Mouse (Mus musculus): ENCODE results near the gene Sec24b.

The Sec24b gene

DNA sequence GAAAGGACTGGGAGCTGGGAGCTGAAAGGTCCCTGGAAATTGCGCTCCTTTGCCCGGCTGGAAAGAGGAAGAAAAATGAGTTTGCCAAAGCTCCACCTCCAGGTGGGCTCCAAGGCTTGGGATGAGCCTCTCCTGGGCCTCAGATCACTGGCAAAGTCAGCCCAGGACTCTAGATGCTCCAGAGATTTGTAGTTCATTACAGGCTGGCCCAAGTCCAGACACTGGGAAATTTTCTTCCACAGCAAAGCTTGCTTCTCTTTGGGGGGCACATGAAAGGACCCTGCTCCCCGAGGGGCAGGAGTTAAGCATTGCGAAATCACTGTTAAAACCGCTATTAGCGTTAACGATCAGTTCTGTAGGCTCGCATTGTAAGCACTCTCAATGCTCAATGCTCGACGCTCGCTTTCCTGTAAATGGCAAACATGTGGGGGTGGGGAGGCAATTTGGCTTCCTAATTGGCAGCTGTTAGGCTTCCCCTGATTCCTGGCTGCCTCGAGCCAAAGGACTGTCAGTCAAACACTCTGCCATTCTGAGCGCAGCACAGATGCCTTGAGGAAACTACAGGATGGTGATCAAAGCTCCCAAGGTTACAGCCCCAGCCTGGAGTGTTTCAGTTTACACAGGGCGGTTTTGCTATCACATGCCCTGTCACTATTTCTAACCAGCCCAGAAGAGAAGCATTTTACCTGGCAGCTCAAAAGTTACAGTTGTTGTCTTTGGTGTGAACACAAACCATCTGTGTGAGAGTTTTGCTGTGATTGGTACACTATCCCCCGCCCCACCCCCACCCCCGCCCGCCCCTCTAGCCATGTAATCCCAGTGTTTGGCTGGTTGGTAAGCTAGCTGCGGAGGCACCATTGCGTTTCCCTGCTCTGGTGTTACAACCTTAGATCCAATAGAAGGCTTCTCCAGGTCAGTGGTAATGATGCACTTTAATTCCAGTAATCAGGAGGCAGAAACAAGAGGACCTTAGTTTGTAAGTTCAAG is 90.5 kb downstream of the Sec24b start:
- DNase-seq (ENCODE audit: low read depth): peak; percentile 36

DNA sequence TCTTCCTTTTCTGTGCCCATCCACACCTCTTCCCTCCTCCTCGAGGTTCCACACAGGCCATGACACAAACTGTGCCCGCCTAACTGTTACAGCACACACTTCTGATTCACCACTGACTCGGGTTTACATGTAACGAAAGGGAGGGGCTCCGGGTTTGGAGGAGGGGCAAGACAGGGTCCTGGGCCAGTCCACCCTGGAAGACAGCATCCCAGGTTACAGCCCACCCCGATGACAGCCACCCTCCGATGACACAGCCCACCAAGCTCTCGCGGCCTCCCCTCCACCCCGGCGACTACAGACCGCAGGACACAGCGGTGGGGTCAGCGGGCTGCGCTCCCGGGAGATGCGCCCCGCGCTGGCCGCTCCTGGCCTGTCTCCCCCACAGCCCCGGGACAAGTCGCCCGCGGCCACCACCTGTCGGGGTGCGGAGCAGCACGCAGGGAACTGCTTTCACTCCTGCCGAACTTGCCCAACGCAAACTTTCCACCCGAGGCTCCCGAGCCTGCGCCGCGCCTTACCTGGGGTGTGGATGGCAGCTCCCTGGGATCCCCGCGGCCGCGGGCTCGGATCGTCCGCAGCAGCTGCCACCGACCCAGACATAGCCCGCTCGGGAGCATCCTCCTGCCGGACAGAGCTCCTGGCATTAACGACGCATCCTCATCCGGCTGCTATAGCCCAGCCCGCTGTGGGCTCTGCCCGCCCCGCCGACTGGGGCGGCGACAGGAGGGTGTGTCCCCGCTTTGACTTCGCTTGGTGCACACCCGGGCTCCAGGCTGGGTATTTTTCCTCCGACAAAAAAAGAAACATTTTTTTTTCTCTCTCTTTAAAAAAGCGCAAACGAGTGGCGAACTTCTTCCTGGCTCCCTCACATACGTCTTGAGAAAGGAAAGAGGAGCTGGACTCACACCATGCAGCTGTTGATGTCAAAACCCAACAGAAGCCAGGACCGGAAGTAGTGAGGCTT is 91.6 kb downstream of the Sec24b start, which contains the start of gene Mcub:
TSS of gene Mcub (minus strand) at position 775 of the 964 bp plus-strand sequence.
- peak; percentile 86 for DNase-seq (ENCODE audit: low read depth)

DNA sequence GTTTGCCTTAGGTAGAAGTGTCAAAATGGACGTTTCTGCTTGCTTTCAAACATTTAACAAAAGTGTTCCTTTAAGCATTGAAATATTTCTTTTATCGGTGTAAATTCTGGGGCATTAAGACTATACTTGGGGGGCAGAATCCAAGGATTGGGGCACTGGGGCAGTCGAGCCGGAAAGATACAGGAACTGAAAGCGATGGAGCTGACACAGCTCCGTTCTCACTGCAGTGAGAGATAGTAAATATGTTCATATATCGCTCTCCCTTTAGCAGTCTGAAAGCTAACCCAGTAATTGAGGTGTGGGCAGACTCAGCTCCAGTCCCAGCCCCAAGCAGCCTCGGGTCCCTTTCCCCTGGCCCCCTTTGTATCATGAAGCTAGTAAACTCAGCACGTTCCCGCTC is 92.3 kb downstream of the Sec24b start:
- no peak for DNase-seq (ENCODE audit: low read depth)

DNA sequence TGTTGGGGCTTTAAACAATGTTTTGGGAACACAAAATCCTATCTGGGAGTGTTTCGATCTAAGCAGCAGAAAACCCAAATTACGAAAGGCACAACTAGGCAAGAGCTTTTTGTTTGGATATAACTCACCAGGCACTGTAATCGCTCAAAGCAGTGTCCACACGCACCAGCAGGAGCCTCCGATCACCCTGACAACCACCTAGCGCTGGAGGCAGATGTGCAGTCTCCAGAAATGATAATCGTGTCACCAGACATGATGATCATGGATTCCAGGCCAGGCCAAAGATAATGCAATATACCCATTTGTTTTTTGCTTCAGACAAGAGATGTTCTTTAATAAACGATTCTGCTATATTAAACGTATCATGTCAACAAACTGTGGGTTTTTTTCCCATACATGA is 93.5 kb downstream of the Sec24b start:
- no peak for DNase-seq (ENCODE audit: low read depth)

DNA sequence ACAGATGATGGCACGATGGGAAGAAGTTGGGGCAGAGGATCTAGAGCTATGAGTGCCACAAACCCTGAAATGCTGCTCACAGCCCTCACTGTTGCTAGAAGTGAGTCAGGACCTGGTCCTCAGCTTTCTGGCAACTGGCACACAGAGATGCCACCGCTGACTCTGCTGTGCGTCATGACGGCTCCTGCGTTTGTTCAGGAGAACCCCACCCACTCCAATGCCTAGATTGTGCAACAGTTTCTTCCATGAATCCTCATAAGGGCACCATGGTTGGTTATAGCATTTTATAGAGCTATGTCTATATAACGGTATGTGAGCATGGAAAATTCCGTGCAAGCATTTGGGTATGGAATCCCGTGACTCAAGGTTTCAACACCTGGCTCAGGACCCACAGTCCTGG is 96.7 kb downstream of the Sec24b start:
- no peak for DNase-seq (ENCODE audit: low read depth)

DNA sequence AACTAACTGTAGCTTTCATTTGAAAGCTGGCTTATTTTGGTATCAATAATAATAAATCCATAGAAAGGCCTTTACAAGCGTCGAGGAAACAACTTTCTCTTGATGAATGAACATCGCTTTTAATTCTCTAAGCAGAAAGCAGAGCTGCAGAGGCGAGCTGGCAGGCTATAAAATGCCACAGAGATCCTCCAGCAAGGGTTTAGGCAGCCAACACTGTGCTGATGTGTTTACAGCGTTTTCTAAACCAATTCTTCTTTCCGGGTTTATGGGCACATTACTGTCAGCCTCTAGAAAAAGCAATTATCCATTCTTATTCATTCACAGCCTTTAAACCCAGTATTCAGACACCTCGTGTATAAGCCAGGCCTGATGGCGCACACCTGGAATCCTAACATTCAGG is 98.8 kb downstream of the Sec24b start:
- no peak for DNase-seq (ENCODE audit: low read depth)

DNA sequence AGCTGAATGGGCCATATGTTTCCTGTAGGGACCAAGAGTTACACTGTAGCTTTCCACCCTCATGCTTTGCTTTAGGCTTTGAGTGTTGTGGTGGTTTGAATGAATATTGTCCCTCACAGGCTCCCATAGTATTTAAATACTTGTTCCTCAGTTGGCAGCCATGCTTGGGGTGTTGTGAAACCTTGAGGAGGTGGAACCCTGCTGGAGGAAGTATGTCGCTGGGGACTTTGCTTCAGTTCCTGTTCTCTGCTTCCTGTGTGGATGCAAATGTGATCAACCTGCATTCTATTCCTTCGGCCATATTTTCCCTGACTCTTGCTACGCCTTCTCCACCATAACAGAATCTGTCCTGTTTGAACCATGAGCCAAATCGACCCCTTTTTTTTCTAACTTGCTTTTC is 108.1 kb downstream of the Sec24b start:
- no peak for DNase-seq (ENCODE audit: low read depth)

DNA sequence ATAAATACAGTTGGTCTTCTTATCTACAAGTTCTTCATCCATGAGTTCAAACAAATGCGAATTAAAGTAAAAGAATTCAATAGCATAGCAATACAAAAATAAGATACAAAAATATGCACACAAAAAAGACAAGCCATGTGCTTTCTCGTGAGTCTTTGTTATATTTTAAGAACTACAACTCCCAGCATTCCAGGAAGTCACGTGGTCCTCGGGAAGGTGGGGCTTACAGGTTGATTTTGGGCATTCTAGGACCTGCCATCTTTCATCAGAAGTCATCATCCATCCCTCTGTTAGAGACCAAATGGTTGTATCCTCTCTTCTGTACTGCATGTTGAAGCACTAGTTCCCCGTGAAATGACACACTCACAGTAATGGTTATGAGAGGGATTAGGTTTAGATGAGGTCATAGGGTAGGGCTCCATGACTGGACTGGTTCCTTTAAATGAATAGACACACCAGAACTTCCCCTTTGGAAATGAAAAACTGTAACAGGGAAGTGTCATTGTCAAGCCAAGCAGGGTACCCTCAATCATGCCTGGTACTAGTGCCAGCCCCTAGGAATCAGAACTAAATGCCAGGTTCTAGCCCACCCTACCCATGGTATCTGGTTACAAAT is 112.1 kb downstream of the Sec24b start:
- DNase-seq (ENCODE audit: low read depth): no peak

DNA sequence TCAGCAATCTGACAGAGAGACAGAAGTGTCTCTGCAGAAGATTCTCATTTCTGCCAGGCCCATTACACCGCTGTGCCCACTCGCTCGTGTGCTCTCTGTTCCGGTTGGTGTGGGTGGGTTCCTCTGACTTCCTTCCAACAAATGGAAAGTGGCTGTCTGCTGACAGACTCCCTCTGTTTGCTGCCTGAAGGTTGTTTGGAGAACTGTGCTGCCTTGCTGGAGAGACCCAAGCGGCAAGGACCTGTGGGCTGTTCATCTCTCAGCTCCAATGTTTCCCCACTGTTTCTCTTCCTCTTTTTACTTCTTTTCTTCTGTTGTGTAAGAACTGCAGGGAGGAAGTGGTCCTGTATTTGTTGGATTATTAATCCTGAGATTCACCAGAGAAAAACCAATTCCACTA is 113.0 kb downstream of the Sec24b start:
- no peak for DNase-seq (ENCODE audit: low read depth)

DNA sequence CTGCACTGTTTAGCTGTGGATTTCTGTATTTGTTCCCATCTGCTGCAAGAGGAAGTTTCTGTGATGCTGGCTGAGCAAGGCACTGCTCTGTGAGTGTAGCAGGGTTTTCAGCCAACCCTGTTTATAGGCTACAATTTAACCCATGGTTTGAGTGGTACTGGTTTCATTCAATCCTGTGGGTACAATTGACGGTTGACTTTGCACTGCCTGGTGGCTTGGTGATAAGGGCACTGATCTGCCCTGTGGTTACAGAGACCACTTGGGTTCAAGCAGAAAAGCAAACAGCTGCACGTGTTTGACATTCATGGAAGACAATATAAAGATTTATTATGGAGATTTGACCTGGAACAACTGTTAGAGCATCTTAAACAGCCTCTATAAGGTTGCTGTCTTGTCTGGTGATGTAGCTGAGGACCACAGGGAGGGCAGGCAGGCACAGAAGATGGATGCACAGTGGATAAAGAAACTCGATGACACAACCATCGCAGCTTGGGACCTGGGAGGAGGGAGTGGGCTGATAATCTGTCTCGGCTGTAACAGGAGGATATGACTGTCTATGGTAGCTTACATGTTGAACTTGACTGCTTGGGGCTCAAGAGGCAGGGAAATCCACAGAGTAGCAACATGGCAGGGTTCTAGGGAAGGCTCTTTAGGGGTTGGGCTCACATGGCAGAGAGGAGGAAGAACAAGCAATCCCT is 115.0 kb downstream of the Sec24b start:
- no peak for DNase-seq (ENCODE audit: low read depth)

DNA sequence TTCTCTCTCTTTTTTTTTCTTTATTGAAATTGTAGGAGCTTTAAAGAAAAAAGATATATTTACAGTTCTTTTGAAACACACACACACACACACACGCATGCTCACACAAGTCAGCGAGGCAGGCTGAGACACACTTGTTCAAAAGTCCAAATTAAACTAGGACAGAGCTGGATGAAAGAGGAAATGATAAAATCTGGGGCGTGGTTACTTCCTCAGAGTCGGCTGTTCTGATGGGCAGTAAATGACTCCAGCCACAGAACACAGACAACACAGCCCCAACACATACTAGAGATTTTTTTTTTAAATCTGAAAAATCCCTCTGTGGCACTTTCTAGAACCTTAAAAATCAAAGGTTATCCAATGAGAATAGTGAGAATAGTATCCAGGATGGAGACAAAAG is 117.5 kb downstream of the Sec24b start:
- DNase-seq (ENCODE audit: low read depth): no peak

DNA sequence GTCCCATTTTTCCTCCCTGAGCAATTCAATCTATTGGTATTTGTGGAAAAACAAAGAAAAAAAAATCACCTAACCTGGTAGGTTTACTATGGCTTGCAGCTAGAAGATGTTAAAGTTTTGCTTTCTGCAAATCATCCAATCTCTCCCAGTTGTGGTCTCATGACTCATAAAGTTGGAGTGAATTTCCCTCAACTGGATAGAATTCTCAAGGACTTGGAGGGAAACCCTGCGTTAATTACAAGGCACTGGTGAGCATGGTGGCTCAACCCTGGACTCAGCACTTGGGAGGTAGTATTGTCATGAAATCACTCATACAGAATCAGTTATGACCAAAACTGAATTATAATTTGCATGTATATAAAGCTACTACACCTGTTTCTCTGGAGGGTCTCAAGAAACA is 120.1 kb downstream of the Sec24b start:
- DNase-seq (ENCODE audit: low read depth): no peak

DNA sequence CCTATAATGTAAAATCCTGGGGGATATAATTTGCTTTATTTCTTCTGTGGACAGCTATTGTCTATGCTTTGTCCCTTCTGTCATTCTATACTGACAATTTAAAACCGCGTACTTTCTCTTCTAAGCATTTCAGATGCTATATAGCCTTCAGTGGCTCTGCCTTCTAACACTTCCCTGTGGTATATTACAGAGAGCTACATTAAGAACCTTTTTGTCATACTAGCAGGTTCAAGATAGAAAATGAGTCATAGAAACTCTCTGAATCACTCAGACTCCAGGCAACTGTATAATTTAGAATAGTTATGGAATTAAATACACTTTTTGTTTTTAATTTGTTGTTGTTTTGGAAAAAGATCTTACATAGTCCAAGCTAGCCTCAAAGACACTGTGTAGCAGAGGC is 120.6 kb downstream of the Sec24b start:
- DNase-seq (ENCODE audit: low read depth): no peak

DNA sequence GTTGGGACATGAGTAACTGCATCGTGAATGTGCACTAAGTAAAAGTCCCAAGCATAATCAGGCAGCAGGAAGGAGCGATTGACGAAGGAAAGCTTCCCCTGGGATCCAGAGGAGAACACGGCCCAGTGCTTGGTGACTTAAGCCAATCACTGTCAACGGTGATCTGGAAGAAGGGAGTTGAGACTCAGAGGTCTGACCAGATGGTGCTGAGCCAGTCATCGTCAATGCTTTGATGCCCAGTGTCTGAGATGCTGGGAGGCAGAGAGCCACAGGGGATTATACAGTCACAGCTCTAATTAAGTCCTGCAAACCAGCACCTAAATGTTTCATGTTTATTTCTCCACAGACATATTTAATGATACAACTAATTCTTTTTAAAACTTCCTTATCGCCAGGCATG is 122.3 kb downstream of the Sec24b start:
- no peak for DNase-seq (ENCODE audit: low read depth)

DNA sequence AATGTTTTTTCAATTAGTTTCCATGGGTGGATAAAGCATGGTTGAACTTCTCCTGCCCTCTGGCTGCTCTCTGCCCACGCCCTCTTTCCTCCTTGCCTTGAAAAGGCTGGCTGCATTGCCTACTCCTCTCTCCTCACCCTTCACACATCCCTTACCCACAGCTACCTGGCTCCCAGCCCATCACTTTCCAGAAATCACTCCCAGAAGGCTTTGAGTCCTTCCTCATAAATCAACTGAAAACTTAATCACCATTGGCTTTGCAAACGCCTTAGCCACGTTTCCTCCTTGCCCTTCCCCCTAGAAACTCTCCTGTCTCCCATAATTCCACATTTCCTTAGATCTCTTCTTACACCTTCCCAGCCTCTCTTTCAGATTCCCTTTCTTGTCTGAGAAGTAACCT is 123.5 kb downstream of the Sec24b start:
- no peak for DNase-seq (ENCODE audit: low read depth)

DNA sequence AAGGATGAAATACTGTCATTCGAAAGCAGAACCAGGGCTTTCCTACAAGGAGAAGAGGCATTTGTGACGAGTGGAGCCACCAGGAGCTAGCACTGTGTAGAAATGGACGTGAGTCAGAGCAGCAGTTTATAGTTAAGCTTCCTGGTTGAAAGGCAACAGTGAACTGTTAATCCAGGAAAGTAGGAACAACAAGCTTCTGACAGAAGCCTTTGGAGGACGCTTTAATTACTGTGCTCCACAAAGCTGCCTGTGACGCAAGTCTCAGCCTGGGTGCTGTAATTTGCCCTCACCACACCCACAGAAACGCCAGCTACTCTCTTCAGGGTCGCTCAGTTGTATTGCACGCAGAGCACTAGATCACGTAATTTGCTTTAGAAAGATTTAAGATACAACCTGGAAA is 124.8 kb downstream of the Sec24b start:
- no peak for DNase-seq (ENCODE audit: low read depth)

Measured in induced T-regulatory cell, adult 2 months (primary cell).